Mouse (Mus musculus) hindbrain, embryonic 14.5 days (tissue): Measurements from ENCODE around the gene Thada. TPM values are rescaled to one million over a fixed set of nuclear protein-coding genes. Genes with fewer than 3 reads are reported as not detected.

ENCODE experiments used
- ATAC-seq: fragments of 200-750 bp; cut with Nextera tagmentation; 2 replicates; pipeline ENCODE4 v1.8.0; 2017; ENCODE audit warnings: moderate number of reproducible peaks, mild to moderate bottlenecking, moderate TSS enrichment, moderate library complexity; ENCODE audit not compliant: low FRiP score
- DNase-seq: peaks from one replicate; pipeline ENCODE4 v3.0.0-alpha.2; 2015; ENCODE audit warnings: low spot score
- H3K27ac ChIP-seq: fragments of 300-500 bp; sonication (generic); 2 replicates; pipeline ENCODE4 v1.5.1; 2014; ENCODE audit warnings: mild to moderate bottlenecking, moderate library complexity
- H3K27me3 ChIP-seq: fragments of 300-500 bp; sonication (generic); 2 replicates; pipeline ENCODE4 v1.6.1; 2014; ENCODE audit warnings: mild to moderate bottlenecking, low read length, mixed read lengths; ENCODE audit not compliant: control insufficient read depth, insufficient read depth
- H3K36me3 ChIP-seq: fragments of 300-500 bp; sonication (generic); replicated peaks from 2 replicates; pipeline ENCODE4 v1.6.1; 2014; ENCODE audit not compliant: control insufficient read depth, insufficient read depth
- H3K4me1 ChIP-seq: fragments of 300-500 bp; sonication (generic); replicated peaks from 2 replicates; pipeline ENCODE4 v1.6.1; 2014; ENCODE audit warnings: antibody characterized with exemption, low read length, mixed read lengths; ENCODE audit not compliant: control insufficient read depth, insufficient read depth
- H3K4me2 ChIP-seq: fragments of 300-500 bp; sonication (generic); replicated peaks from 2 replicates; pipeline ENCODE4 v1.6.1; 2014; ENCODE audit warnings: mild to moderate bottlenecking, moderate library complexity
- H3K4me3 ChIP-seq: fragments of 300-500 bp; sonication (generic); replicated peaks from 2 replicates; pipeline ENCODE4 v1.5.1; 2014; ENCODE audit warnings: mild to moderate bottlenecking, low read length
- H3K9ac ChIP-seq: fragments of 300-500 bp; sonication (generic); 2 replicates; pipeline ENCODE4 v1.6.1; 2014
- H3K9me3 ChIP-seq: fragments of 300-500 bp; sonication (generic); 2 replicates; pipeline ENCODE4 v1.6.1; 2016; ENCODE audit warnings: low read length; ENCODE audit not compliant: control insufficient read depth
- WGBS: fragments of 180-500 bp; shearing (Covaris S2); extraction: QIAGEN DNeasy Blood & Tissue Kit; methylation state at CpG from one replicate; pipeline ENCODE4 v1.1.7; 2014; 5-methylcytosine and 5-hydroxymethylcytosine counted together
- polyA plus RNA-seq: library from polyadenylated mRNA; unstranded; fragments of >200 nt; fragmentation: Nextera tagmentation; extraction: Ambion mirVana; gene quantifications from 2 replicates; pipeline ENCODE4 v1.2.1, GENCODE M21; 2014

The Thada gene
- polyA plus RNA-seq, 1 experiment from 2014 or later: 9.0 TPM

DNA sequence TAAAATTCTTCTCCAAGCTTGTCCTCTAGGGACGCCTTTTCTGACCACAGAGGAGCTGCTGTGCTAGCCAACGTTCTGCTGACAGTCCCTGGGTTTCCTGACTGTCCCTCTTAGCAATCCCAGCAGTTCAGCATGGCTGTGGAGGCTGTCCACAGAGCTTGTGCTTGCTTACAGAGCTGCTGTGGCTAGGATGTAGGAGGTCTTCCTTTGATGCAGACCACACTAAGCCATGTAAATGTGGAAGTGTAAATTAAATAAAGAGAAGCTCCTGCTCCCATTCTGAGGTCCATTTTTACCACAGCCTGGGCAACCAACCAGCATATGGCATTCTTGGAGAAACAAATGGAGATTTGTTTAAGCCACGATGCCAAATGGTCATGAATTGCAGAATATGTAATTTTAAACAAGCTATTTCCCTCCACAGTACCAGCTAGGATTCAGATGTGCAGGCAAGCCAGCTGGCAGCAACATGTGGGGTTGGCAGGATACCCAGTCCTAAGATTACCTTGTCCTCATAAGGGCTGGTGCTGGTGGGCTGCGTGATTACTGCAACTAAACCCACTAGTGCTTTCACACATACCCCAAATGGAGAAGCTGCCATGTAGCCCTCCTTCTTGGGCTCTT, 207.3 kb downstream of the Thada start:
- peak; percentile 38 for DNase-seq
- no peak for ATAC-seq
- Histone ChIP-seq H3K4me3 (no peak overlapping the region), H3K9me3 (no peaks in the 10 kb centered on the region), H3K4me1 (peaks cover 8% of the 10 kb centered on the region; the same call in 1 of the 2 replicates), H3K27me3 (no peaks in the 10 kb centered on the region), H3K4me2 (no peak overlapping the region), H3K9ac (no peak overlapping the region), H3K36me3 (no peaks in the 10 kb centered on the region), H3K27ac (peak overlapping the region; percentile 63; the same call in 1 of the 2 replicates)
- WGBS: 47% methylated on average over 4 of the region's 4 CpGs

DNA sequence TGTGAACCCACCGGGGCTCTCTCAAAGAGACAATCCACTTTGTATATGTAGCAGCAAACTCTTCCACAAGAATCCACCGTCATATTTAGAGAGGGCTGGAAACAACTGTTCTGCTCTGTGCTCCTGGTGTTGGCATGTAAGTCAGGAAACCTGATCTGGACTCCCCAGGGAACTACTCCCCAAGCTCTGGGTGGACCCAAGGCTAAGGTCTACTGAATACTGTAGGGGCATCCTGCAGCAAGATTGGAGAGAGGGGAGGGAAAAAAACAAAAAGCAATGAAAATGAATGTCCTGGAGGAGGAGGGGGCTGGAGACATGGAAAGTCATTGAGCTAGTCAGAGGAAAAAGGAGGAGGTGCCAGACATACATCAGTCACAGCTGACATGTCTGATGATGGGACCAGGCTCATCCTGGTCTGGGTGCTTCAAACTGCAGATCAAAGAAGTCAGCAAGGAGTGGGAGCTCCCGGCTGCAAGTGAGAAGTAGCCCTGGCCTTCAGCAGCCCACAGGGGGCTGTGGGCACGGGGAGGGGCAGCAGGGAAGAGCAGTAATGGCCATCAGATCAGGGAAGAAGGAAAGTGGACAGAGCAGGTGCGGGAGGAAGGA, 208.0 kb downstream of the Thada start:
- Histone ChIP-seq H3K27me3 (no peaks in the 10 kb centered on the region), H3K4me1 (peaks cover 8% of the 10 kb centered on the region; the same call in 1 of the 2 replicates), H3K4me3 (no peak overlapping the region), H3K36me3 (no peaks in the 10 kb centered on the region), H3K9ac (no peak overlapping the region), H3K27ac (peak overlapping the region; percentile 63; the same call in 1 of the 2 replicates), H3K4me2 (no peak overlapping the region), H3K9me3 (no peaks in the 10 kb centered on the region)
- DNase-seq (no peak), ATAC-seq (no peak)
- 75% methylated on average over 5 of the region's 5 CpGs for WGBS

DNA sequence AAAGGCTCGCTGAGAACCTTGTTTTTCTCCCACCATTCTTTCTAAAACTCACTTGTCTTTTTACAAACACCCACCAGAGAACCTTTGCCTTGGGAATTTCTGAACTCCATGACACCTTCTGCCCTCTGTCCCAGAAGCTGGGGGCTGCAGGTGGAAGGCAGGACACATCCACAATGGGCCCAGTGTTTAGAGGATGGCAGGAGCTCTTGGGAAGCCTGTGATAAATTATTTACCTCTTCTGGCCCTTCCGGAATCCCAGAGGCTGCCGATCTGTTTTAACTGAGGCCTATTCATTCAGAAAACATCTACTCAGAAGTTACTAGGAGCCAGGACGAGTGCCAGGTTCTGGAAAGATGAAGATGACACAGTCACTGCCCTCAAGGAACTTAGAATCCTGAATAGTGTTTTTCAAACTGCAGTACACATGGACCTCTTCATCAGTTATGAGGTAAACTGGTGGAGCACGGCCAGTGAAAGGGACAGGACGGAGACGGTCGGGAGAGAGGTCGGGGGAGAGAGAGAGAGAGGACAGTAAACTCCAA, 209.7 kb downstream of the Thada start:
- no peaks in the 10 kb centered on the region for H3K9me3 ChIP-seq
- H3K36me3 ChIP-seq: no peaks in the 10 kb centered on the region
- no peaks in the 10 kb centered on the region for H3K27me3 ChIP-seq
- H3K27ac ChIP-seq: no peak overlapping the region
- H3K4me3 ChIP-seq: no peak overlapping the region
- H3K4me2 ChIP-seq: no peak overlapping the region
- no peak for ATAC-seq
- no peak overlapping the region for H3K9ac ChIP-seq
- WGBS: 61% methylated on average over 9 of the region's 9 CpGs
- no peak for DNase-seq
- H3K4me1 ChIP-seq: peaks cover 8% of the 10 kb centered on the region; the same call in 1 of the 2 replicates

DNA sequence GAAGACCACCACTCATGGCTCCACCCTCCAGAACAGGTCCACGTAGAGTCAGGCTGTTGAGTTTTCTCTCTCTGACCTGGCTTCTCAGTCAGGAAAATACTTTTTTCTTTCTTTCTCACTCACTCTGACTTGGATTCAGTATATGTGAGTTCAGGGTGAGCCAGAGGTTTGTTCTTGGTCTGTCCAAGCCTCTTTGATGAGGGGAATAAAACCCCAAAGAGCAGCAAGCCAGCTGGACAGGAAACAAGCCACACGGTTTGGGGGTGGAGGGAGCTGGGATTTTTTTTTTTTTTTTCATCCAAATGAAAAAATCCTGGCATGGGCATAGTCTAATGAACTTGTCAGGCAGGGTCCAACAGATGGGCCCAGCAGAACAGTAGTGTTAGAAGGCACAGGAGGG, 210.2 kb downstream of the Thada start:
- Histone ChIP-seq H3K4me1 (peaks cover 8% of the 10 kb centered on the region; the same call in 1 of the 2 replicates), H3K4me3 (no peak overlapping the region), H3K27ac (no peak overlapping the region), H3K27me3 (no peaks in the 10 kb centered on the region), H3K4me2 (no peak overlapping the region), H3K36me3 (no peaks in the 10 kb centered on the region), H3K9me3 (no peaks in the 10 kb centered on the region), H3K9ac (no peak overlapping the region)
- no peak for ATAC-seq
- DNase-seq: no peak
- 65% methylated on average over 2 of the region's 2 CpGs for WGBS

GRCm38 (mm10) chr17:84251426-84251825, 214.6 kb downstream of the Thada start:
- Histone ChIP-seq H3K4me3 (no peak overlapping the region), H3K9ac (no peak overlapping the region), H3K4me1 (no peaks in the 10 kb centered on the region), H3K36me3 (no peaks in the 10 kb centered on the region), H3K27me3 (no peaks in the 10 kb centered on the region), H3K4me2 (no peak overlapping the region), H3K27ac (no peak overlapping the region), H3K9me3 (no peaks in the 10 kb centered on the region)
- no peak for ATAC-seq
- WGBS: 89% methylated on average over 3 of the region's 3 CpGs
- DNase-seq: no peak

- H3K27ac ChIP-seq: no peak overlapping the region
- 88% methylated on average over 18 of the region's 18 CpGs for WGBS
These were observed 221.7 kb downstream of the Thada start for GRCm38 (mm10) chr17:84244182-84244920.

GRCm38 (mm10) chr17:84243759-84244158, 222.2 kb downstream of the Thada start:
- WGBS: 82% methylated on average over 6 of the region's 6 CpGs
- ATAC-seq: no peak
- no peaks in the 10 kb centered on the region for H3K9me3 ChIP-seq

More at GRCm38 (mm10) chr17:84244182-84244920, 221.7 kb downstream of the Thada start:
- no peaks in the 10 kb centered on the region for H3K4me1 ChIP-seq
- no peaks in the 10 kb centered on the region for H3K27me3 ChIP-seq
- H3K4me2 ChIP-seq: no peak overlapping the region
- no peak for DNase-seq
- no peak overlapping the region for H3K4me3 ChIP-seq
- no peak overlapping the region for H3K9ac ChIP-seq
- ATAC-seq: no peak
- no peaks in the 10 kb centered on the region for H3K9me3 ChIP-seq
- H3K36me3 ChIP-seq: no peaks in the 10 kb centered on the region

DNA sequence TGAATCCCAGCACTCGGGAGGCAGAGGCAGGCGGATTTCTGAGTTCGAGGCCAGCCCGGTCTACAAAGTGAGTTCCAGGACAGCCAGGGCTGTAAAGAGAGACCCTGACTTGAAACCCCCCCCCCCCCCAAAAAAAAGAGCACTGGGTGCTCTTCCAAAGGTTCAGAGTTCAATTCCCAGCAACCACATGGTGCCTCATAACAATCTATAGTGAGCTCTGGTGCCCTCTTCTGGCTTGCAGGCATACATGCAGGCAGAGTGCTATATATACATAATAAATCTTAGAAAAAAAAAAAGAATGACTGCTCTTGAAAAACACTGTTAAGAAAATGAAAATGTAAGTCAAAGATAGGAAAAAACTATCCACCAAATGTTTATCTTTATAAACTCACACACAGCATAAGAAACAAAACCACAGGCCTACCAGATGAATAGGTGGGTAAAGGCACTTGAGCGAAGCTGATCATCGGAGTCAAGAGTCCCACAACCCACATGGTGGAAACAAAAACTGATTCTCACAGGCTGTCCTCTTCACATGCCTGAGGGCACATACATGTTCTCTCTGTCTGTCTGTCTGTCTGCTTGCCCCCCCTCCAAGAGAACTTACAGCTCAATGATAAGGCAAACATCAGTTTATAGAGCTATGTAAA, 224.6 kb downstream of the Thada start:
- H3K4me3 ChIP-seq: no peak overlapping the region
- no peak overlapping the region for H3K9ac ChIP-seq
- H3K9me3 ChIP-seq: no peaks in the 10 kb centered on the region
- H3K27ac ChIP-seq: no peak overlapping the region
- 95% methylated on average over 6 of the region's 6 CpGs for WGBS
- no peaks in the 10 kb centered on the region for H3K4me1 ChIP-seq
- no peak for ATAC-seq
- H3K27me3 ChIP-seq: no peaks in the 10 kb centered on the region
- no peak overlapping the region for H3K4me2 ChIP-seq
- no peaks in the 10 kb centered on the region for H3K36me3 ChIP-seq
- no peak for DNase-seq

More at GRCm38 (mm10) chr17:84243759-84244158, 222.2 kb downstream of the Thada start:
- H3K27me3 ChIP-seq: no peaks in the 10 kb centered on the region
- H3K4me1 ChIP-seq: no peaks in the 10 kb centered on the region
- no peak overlapping the region for H3K9ac ChIP-seq
- DNase-seq: no peak
- H3K4me3 ChIP-seq: no peak overlapping the region
- H3K4me2 ChIP-seq: no peak overlapping the region
- H3K36me3 ChIP-seq: no peaks in the 10 kb centered on the region
- no peak overlapping the region for H3K27ac ChIP-seq
